Mouse (Mus musculus) E14TG2a.4 (cell line): ENCODE measurements at regions not wholly inside any gene's neighbourhood (a gene's known extent, or its start where the extent isn't known, plus 50 kb on each side); places are given as distances from the start of the nearest gene placed in this dataset.

Source experiments
- CTCF ChIP-seq: conservative IDR thresholded peaks from 2 replicates; pipeline ENCODE4 v1.5.1; 2014; ENCODE audit warnings: low read length
- NANOG ChIP-seq: IDR thresholded peaks from 2 replicates; pipeline ENCODE4 v1.6.1; 2014; ENCODE audit warnings: borderline replicate concordance, low read length, mixed read lengths
- POU5F1 ChIP-seq: IDR thresholded peaks from 2 replicates; pipeline ENCODE4 v1.6.1; 2014; ENCODE audit warnings: low read length, borderline replicate concordance

- TF ChIP-seq CTCF (no peak), POU5F1 (no peak), NANOG (no peak)
Observed at GRCm38 (mm10) chr15:36347333-36347845, 660.2 kb downstream of the Zfp706 start.
